In genomic region chr7:139915646-139916257, GRCm38 (mm10) we compare ENCODE assay signal across 13 mouse cellular contexts. TPM values are rescaled to one million over a fixed set of nuclear protein-coding genes. Genes with fewer than 3 reads are reported as not detected.
A peak's percentile ranks its signal among the peaks of the same experiment; 100 is the strongest.
DNase-seq lines count a peak whose midpoint lies in the region; ATAC-seq lines count a peak whose summit lies in the region.
"Had no signal": no experiment of that assay in that cellular context is flagged by ENCODE, and none has a peak within 500 bp of the region (broad histone marks: within the 10 kb centered on the region; RNA-seq: fewer than 3 reads in every experiment).

No protein-coding gene starts in this region.

- WGBS in forebrain, embryonic 12.5 days: 6% methylated on average over 14 of the region's 14 CpGs
- WGBS in forebrain, embryonic 11.5 days: 8% methylated on average over 14 of the region's 14 CpGs
- WGBS in embryonic facial prominence, embryonic 10.5 days: 6% methylated on average over 14 of the region's 14 CpGs
- 9% methylated on average over 14 of the region's 14 CpGs for WGBS in limb, embryonic 10.5 days

- peak overlapping the region; percentile 24; the same call in 1 of the 2 replicates for H3K4me2 ChIP-seq in forebrain, embryonic 12.5 days
- no peak overlapping the region for H3K4me2 ChIP-seq in forebrain, embryonic 11.5 days (ENCODE audit: low read depth, low read length, severe bottlenecking)
- H3K4me2 ChIP-seq: liver, embryonic 15.5 days had no signal

- H3K4me1 ChIP-seq in forebrain, embryonic 12.5 days: peaks cover 15% of the 10 kb centered on the region
- H3K4me1 ChIP-seq in forebrain, embryonic 11.5 days (replicated peaks; ENCODE audit: control insufficient read depth, insufficient read depth, low read length): peaks cover 4% of the 10 kb centered on the region; the same call in 1 of the 2 replicates
- peaks cover 24% of the 10 kb centered on the region for H3K4me1 ChIP-seq in embryonic facial prominence, embryonic 10.5 days
- H3K4me1 ChIP-seq in limb, embryonic 10.5 days: peaks cover 24% of the 10 kb centered on the region

- intact Hi-C loops in left cerebral cortex, postnatal 4 days (cut with DNase I): no loop called here

- H3K27me3 ChIP-seq in forebrain, embryonic 12.5 days: peaks cover 78% of the 10 kb centered on the region
- H3K27me3 ChIP-seq in forebrain, embryonic 11.5 days (ENCODE audit: control insufficient read depth, insufficient read depth, low read length): peaks cover 27% of the 10 kb centered on the region
- peaks cover 85% of the 10 kb centered on the region for H3K27me3 ChIP-seq in embryonic facial prominence, embryonic 10.5 days (replicated peaks; ENCODE audit: low read depth, poor library complexity, severe bottlenecking)
- H3K27me3 ChIP-seq in limb, embryonic 10.5 days (ENCODE audit: low read depth, poor library complexity, severe bottlenecking): peaks cover 94% of the 10 kb centered on the region

- DNase-seq in forebrain, embryonic 11.5 days (ENCODE audit: low spot score): no peak
- DNase-seq in A20 (ENCODE audit: low read depth, low spot score): peak; percentile 26
- peak; percentile 26 for DNase-seq in embryonic facial prominence, embryonic 10.5 days (ENCODE audit: low spot score)
- no peak for DNase-seq in limb, embryonic 10.5 days (ENCODE audit: low spot score)
- no peak for DNase-seq in left cerebral cortex, postnatal 4 days
- DNase-seq in layer of hippocampus, adult 18-20 months (ENCODE audit: low spot score in 2 of 2): no peak
- DNase-seq in cerebellum, adult 11-12 months: no peak

- H3K36me3 ChIP-seq in forebrain, embryonic 12.5 days (replicated peaks): no peaks in the 10 kb centered on the region
- no peaks in the 10 kb centered on the region for H3K36me3 ChIP-seq in forebrain, embryonic 11.5 days (ENCODE audit: control insufficient read depth, insufficient read depth, low read length)
- no peaks in the 10 kb centered on the region for H3K36me3 ChIP-seq in embryonic facial prominence, embryonic 10.5 days (replicated peaks)
- H3K36me3 ChIP-seq in limb, embryonic 10.5 days: no peaks in the 10 kb centered on the region
- H3K36me3 ChIP-seq: liver, embryonic 15.5 days had no signal

- H3K4me3 ChIP-seq in forebrain, embryonic 12.5 days (replicated peaks): no peak overlapping the region
- no peak overlapping the region for H3K4me3 ChIP-seq in forebrain, embryonic 11.5 days (ENCODE audit: low read depth, low read length)
- H3K4me3 ChIP-seq in embryonic facial prominence, embryonic 10.5 days: peak overlapping the region; percentile 42
- H3K4me3 ChIP-seq in limb, embryonic 10.5 days: peak overlapping the region; percentile 15; the same call in 1 of the 2 replicates
- H3K4me3 ChIP-seq: liver, embryonic 15.5 days had no signal

- H3K9ac ChIP-seq in forebrain, embryonic 12.5 days: no peak overlapping the region
- no peak overlapping the region for H3K9ac ChIP-seq in forebrain, embryonic 11.5 days (ENCODE audit: low read length)
- H3K9ac ChIP-seq: liver, embryonic 15.5 days had no signal

- no peaks in the 10 kb centered on the region for H3K9me3 ChIP-seq in forebrain, embryonic 12.5 days
- H3K9me3 ChIP-seq in forebrain, embryonic 11.5 days (ENCODE audit: control insufficient read depth, low read length): no peaks in the 10 kb centered on the region
- H3K9me3 ChIP-seq in embryonic facial prominence, embryonic 10.5 days: no peaks in the 10 kb centered on the region
- H3K9me3 ChIP-seq in limb, embryonic 10.5 days (replicated peaks): no peaks in the 10 kb centered on the region
- H3K9me3 ChIP-seq: liver, embryonic 15.5 days had no signal

- no peak overlapping the region for H3K27ac ChIP-seq in forebrain, embryonic 12.5 days
- no peak overlapping the region for H3K27ac ChIP-seq in forebrain, embryonic 11.5 days (ENCODE audit: low read depth, low read length)
- H3K27ac ChIP-seq in embryonic facial prominence, embryonic 10.5 days (replicated peaks): no peak overlapping the region
- H3K27ac ChIP-seq in limb, embryonic 10.5 days: no peak overlapping the region
- H3K27ac ChIP-seq: liver, embryonic 15.5 days had no signal

- ATAC-seq in forebrain, embryonic 12.5 days (ENCODE audit: low FRiP score): no peak
- no peak for ATAC-seq in forebrain, embryonic 11.5 days (replicated peaks; ENCODE audit: low FRiP score)

RNA-seq across cellular contexts. Expression of gene Kndc1, which starts 21.3 kb away (rescaled TPM):
- 1.2 and 1.3 TPM in 2 replicates for polyA plus RNA-seq in forebrain, embryonic 12.5 days (2016; fragmentation: Nextera tagmentation; extraction: Ambion mirVana)
- 0.44 and 0.59 TPM in 2 replicates for polyA plus RNA-seq in forebrain, embryonic 11.5 days (2014; fragmentation: Nextera tagmentation; extraction: Ambion mirVana)
- polyA plus RNA-seq in embryonic facial prominence, embryonic 10.5 days (2016; fragmentation: Nextera tagmentation; extraction: Ambion mirVana): 0.11 and 0.40 TPM in 2 replicates
- not detected in 2 replicates for polyA plus RNA-seq in limb, embryonic 10.5 days (2016; fragmentation: Nextera tagmentation; extraction: Ambion mirVana)
- 10 to 100 TPM; 36.2 to 45.3 TPM for total RNA-seq in left cerebral cortex, postnatal 4 days (2021)
- total RNA-seq in layer of hippocampus, adult 18-20 months (2021): 10 to 100 TPM; 84.7 to 86.2 TPM
- total RNA-seq: neutrophil, adult 5-6 weeks had no signal
- polyA plus RNA-seq: liver, embryonic 15.5 days had no signal

RNA-seq across cellular contexts. Expression of gene Utf1, which starts 27.8 kb away (rescaled TPM):
- polyA plus RNA-seq in forebrain, embryonic 12.5 days (2016; fragmentation: Nextera tagmentation; extraction: Ambion mirVana): not detected in 2 replicates
- polyA plus RNA-seq in forebrain, embryonic 11.5 days (2014; fragmentation: Nextera tagmentation; extraction: Ambion mirVana): not detected in 2 replicates
- polyA plus RNA-seq in embryonic facial prominence, embryonic 10.5 days (2016; fragmentation: Nextera tagmentation; extraction: Ambion mirVana): 0.20 and 0.36 TPM in 2 replicates
- 0.38 and 0.64 TPM in 2 replicates for polyA plus RNA-seq in limb, embryonic 10.5 days (2016; fragmentation: Nextera tagmentation; extraction: Ambion mirVana)
- not detected for total RNA-seq in left cerebral cortex, postnatal 4 days (2021)
- not detected for total RNA-seq in layer of hippocampus, adult 18-20 months (2021)
- total RNA-seq: layer of hippocampus, adult 8-10 months; neutrophil, adult 5-6 weeks had no signal
- polyA plus RNA-seq: brain, embryonic 14.5 days; gonadal fat pad, adult 2 months; liver, embryonic 15.5 days had no signal

Comparison
In these comparisons a context has a peak if more than half of its experiments do, and no peak if none do; other contexts are left out.
1. H3K4me3 ChIP-seq: peak in embryonic facial prominence, embryonic 10.5 days (single experiment) and limb, embryonic 10.5 days (single experiment); none in forebrain, embryonic 12.5 days (single experiment) and forebrain, embryonic 11.5 days (single experiment).
2. DNase-seq: peak in A20 (single experiment) and embryonic facial prominence, embryonic 10.5 days (single experiment); none in forebrain, embryonic 11.5 days (single experiment), limb, embryonic 10.5 days (single experiment), left cerebral cortex, postnatal 4 days (single experiment), layer of hippocampus, adult 18-20 months (0 of 2) and cerebellum, adult 11-12 months (single experiment).